Mouse (Mus musculus) inflammation-experienced regulatory T-cells, adult 6 months (primary cell): ENCODE results near the gene Asic2. TPM values are rescaled to one million over a fixed set of nuclear protein-coding genes. Genes with fewer than 3 reads are reported as not detected.

Experiments used
- ATAC-seq: one replicate; pipeline ENCODE4 v1.8.0; 2017
- polyA plus RNA-seq, 3 experiments: library from polyadenylated mRNA; unstranded; fragments of 100-300 nt; shearing (Covaris generic); gene quantifications; one replicate each; pipeline ENCODE4 v1.2.1; 2017

Asic2 gene
- not detected for polyA plus RNA-seq

DNA sequence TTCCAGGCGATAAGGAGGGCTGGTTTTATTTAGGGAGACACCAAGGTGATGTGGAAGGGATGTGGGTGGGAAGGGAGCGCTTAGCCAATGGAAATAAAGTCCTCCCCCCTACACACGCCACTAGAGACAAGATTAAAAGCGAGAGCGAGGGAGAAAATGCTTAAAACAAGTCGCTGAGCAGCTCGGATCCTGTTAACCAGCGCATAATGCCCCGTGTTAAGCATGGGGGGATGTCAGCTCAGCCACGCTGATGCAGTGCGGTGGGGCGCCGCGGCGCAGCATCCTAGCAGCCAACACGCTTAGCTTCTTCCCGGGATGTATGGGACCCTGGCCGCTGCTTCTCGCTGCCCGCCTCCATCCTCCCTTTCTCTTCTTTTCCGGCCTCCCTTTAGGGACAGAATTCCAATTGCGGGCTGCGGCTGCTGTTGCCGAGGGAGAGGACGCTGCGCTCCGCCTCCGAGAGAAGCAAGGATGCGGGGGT, at the start of gene Asic2:
TSS of gene Asic2 (minus strand) at position 57 of the 481 bp plus-strand sequence.
- no peak for ATAC-seq

DNA sequence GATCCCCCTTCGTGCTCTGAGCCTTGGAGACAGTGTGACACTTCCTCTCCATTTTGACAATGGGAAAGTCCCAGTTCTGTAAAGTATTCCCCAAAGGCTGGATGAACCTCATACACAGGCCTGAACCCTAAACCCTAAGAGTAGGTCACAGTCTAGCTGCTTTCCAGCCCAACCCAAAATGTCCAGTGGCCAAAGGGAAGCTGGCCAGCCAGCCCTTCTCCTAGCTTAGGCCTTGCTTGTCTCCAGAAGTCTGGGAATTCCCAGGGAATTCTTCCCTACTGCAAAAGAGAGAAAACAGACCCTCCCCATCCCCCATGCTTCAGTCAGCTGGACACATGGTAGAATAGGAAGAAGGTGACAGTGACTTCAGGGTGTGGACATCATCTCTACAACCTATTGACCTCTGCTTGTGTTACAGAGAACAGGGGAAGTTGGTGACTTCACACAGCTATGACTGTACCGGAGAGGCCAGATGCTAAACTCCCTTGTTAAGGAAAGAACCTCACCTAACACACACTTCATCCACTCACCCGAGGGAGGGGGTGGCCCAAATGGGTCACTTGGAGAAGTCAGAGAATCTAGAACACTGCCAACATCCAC, 48.0 kb upstream of the Asic2 start:
- ATAC-seq = no peak

DNA sequence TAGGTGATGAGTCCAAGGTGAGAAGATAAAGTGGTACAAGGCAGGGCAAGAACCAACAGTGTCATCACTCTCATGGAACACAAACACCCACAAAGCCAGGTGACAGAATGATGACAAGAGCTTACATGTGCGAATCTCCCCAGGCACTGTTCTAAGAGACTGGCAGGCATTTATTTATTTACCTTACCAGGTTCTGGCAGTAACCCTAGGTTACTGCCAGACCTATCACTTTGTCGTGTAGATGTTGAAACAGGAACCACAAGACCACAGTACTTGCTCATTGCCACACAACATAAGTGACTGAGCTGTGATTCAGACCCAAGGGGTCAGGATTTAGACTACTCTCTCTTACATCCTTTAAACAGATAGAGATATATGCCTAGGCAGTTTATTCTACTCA, 46.8 kb upstream of the Asic2 start:
- ATAC-seq = no peak

DNA sequence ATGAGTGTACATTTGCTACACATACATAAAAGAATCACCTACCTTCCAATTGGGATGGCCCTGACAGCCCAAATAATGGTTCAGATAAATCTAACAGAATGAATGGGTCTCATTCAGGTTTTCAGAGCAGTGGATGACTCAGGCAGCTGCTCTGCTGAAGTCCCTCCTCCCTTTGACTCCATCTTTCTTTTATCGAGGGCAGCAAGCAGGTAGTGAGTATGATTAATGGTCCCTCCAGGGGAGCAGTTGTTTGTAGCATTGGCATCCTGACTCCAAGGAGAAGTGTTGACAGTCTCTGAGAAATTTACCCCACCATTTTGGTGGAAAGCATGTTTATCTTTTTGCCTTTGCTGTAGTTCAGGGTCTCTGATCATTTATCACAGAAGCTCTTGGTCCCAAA, 45.5 kb upstream of the Asic2 start:
- no peak for ATAC-seq

DNA sequence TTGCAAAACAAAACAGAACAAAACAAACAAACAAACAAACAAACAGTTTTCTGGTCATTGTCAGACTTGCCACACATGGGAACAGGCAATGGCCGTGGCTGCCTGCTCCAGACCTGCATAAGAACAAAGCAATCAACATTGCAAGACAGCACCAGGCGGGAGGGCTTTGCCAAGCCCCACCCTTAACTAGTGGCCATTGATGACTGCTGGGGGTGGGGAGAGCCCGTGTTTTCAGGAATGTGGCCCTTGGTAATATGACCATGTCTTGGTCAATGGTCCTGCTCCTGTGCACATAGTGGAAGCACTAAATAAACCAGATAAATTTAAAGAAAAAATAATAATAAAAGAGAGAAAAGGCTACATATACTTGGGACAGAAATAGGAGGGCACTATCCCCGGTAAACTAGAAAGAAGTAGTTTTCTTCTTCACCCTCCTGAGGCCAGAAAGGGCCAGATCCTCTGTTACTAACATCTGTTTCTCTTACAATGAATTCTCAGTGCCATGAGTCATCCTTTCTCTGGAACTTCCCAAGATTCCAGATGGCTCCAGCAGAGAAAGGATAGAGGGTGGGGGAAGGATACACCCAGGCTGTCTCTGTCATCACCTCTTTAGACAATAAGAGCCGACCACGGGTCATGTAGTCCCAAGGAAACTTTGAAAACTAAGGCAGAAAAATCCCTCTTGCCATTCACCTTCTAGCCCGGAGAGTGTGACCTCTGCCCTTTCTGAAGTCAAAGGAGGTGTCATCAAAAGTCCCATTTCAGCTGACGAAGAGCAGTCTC, 43.3 kb upstream of the Asic2 start:
- ATAC-seq = no peak

DNA sequence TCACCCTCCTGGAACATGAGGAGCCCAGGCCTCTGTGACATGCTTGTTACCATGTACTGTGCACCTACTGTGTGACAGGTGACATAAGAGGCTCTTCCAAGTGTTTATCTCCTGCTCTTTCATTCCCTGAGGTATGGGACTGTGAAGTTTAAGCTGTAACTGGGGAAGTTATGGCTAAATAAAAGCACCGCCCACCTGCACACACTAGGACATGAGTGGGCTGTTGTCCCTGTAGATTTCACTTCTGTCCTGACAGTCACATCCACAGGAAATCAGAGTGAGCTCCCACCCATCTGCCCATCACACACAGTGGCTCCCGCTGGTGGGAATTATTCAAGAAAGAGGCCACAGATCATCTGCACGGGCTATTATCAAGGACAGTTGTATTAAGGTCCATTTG, 41.9 kb upstream of the Asic2 start:
- ATAC-seq = no peak

DNA sequence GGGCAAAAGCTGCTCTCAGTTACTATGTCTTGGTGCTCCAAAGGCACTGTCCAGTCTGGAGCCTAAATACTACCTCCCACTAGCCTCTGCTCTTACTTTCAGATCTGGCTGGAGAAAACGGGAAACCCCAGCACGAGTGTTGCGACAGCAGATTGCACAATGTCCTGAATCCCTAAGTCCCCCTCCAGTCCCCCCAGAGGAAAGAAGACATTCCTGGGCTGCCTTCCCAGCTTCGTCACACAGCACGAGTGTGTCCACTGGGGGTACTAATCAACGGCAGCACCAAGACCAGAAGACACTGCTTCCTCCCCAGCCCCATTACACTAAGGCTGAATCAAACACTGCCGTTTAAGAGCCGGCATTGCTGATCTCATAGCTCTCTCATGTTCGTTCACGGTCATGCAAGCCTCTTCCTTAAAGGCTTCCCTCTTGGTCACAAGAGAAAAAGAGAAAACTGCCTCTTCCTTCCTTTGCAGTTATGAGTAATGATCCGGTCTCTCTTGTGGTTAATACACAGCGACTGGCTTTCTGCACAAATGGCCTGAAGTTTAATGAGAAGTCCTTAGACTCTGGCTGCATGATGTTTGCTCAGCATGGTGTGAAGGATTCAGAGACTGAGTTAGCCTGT, 38.7 kb upstream of the Asic2 start:
- ATAC-seq = no peak

DNA sequence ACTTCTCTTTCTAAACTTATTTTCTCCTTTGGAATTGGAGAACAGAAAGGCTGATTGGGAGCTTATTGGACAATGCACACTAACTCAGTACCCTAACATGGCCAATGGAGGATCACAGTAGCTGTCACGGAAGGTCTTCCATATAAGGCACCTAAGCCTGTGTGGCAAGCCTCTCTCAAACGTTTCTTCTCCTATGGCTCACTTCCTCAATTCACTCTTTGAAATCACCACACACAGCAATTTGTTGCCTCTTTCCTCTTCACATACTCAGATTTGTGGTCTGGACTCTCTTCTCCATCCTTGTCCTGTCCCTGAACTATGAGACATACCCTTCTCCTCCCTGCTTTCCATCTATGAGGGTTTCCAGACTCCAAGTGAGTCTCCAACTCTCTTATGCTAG, 36.6 kb upstream of the Asic2 start:
- ATAC-seq = no peak

DNA sequence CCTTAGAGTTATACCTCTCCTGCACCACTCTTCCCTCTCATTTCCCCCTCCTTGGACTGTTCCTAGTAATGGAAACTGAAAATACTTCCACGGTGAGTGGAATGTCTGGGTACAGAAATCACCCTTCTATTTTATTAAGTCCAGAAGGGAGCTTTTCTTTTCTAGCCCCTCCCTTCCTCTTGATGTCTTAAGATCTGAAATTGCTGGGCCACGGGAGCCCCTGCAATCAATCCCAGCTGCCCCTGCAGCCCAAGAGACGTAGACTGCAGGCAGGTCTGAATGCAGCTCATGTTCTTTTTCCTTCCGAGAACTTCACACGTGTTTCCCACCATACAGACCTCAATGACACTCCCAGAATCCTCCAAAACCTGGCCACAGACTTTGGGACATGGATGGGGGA, 32.3 kb upstream of the Asic2 start:
- ATAC-seq = no peak

DNA sequence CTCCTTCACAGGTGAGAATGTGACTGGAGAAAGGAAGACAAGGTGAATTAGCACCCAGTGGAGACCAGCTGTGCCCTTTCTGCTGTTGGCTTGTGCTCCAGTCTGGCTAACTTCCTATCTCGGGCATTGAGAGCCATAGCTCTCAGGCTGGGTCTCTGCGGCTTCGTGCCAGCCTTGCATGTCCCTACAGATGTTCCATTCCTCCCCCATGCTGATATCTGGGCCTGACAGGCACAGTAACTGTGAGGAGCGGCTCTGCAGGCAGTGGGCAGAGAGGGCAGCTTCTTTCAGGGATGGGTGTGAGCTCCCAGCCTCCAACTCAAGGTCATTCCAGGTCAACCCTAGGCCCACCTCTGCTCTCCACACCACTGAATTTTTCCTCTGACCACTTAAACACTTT, 31.2 kb upstream of the Asic2 start:
- ATAC-seq = no peak

DNA sequence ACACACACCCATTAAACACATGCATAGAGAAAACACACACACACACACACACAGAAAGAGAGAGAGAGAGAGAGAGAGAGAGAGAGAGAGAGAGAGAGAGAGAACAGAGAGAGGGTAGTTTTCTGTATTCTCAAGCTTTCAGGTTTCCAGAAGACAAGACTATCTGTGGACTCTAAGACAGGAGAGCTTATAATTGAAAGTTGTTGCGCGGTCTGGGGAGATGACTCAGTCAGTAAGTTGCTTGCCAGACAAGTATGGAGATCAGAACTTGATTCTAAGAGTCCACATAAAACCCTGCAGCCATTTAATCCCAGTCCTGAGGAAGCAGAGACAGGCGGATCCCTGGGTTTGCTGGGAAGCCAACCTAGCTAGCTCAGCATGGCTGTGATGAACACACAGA, 30.4 kb upstream of the Asic2 start:
- no peak for ATAC-seq

DNA sequence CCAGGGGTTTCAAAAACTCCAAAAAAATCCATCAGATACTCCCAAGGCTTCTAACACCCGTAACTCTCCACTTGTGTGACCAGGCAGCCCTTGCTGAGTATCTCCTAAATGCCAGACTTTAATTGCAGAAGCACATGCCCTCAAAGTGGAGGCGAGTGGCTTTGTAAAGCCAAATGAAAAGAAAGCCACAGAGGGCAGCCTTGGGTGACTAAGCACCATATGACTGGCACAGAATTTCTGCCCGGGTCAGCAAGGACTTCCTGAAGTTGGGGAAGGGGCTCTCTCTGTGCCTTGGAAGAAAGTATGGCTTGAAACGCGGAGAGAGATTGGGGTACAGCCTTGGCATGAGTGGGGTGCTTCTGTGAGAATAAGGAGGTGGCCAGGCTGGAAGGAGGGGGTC, 28.8 kb upstream of the Asic2 start:
- no peak for ATAC-seq

DNA sequence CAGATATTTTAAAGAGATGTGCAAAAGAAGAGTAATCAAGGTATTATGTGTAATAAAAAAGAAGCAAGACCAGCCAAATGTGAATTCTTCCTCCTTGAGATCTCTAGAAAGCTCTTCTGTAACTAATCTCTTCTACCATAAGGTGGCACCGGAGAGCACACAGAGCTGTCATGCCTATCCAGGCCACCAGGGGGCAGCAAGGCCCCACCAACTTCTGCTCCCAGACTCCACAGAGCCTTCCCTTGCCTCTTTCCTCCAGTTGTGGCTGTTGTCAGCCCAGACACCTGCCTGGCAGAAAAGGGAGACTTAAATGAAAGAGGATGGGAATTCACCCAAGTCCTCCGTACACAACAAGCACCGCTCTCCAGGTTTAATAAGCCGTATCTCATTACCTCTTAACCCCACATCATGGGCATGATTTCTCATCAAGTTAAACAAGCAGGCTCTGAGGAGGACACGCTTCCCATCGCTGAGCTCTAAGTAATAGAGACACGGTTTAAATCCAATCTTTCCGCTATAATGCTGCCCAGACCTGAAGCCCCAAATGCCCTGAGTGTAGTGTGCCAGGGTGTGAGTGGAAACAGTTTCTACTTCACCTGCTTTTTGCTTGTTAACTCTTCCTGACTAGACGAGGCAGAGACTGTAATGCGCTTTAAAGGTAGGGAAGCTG, 28.1 kb upstream of the Asic2 start:
- ATAC-seq = no peak

DNA sequence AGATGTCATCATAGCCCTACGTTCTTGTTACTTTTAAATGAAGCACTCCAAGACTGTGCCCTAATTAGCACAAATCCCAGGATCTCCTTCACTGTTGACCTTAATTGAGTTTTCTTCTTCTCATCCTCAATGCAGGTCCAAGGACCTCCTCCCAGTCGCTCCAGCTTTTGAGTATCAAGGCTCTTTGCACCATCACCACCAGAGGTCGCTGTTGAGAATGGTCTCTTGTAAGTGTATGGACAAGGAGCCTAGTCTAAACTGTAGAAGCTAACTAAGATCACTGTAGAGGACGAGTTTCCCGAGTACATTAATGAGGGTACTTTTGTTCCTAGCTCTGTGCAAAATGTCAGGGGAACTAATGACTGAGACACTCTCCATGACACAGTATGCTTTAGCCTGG, 14.9 kb upstream of the Asic2 start:
- ATAC-seq = no peak

DNA sequence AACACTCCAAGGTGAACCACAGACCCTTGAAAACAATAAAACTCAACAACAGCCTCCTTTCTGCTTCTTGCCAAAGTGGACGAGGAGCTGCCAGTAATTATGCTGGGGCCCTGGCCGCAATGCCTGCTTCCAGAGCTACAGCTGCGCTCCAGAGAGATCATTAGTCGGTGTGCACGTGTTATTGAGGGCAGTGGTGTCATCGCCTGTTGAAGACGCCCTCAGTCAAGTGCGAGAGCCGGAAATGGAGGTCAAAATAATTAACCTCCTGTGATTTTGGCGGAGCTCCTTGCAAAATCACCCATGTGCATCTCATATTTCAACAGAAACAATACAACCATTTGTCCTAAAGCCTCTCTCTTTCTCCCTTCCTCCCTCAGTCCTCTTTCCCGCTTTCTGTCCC, 13.9 kb upstream of the Asic2 start:
- ATAC-seq = no peak

DNA sequence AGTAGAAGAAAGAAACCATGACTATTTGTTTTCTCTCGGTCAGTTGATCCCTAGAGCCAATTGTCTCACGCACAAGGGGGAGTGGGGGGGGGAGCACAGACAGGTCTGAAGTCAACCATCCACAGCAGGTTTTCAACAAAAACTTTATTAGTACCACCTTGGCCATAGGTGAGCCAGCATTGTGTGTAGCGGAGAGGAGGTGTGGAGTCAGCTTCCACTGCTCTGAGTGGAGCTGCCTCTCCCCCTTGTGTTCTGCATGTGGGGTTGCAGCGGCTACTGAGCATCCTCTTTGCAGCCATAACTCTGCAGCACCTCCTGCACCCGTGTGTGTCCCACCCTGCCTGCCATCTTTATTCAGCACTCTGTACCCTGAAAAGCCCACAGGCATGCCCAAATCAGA, 6.3 kb upstream of the Asic2 start:
- no peak for ATAC-seq

DNA sequence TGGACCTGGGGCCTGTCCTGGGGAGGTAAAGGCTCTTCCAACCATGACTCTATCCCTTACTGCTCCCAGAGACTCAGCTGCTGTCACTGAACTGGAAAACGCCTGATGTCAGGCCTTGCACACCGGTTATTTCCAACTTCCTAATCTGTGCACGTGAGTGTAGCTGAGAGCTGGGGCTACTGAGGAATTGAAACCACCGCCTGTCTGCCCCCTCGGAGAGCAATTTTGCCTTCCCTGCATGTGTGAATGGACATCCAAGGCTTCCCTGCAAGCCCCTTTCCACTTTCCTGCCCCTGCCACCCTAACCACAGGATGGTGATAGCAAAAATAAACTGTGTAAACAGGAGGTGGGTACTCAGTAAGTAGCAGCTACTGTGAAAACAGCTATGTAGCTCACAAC, 5.4 kb upstream of the Asic2 start:
- no peak for ATAC-seq

DNA sequence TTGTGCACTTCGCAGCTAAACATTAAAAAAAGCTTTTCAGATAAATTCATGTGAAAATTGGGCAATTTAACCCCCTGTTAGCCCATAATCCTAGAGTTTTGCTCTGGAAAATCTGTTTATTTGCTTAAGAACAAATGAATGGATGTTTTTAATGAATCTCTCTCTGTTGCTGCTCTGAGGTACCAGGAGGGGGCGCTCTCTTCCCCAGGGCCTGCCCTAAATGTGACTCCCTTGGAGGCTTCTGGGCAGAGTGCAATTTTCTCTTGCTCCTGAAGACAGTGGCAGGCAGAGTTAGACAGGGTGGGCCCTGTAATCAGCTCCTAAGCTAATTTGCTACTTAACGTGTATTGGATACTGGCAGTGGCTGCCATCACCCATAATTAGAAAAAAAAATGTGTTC, 3.8 kb upstream of the Asic2 start:
- ATAC-seq = no peak

DNA sequence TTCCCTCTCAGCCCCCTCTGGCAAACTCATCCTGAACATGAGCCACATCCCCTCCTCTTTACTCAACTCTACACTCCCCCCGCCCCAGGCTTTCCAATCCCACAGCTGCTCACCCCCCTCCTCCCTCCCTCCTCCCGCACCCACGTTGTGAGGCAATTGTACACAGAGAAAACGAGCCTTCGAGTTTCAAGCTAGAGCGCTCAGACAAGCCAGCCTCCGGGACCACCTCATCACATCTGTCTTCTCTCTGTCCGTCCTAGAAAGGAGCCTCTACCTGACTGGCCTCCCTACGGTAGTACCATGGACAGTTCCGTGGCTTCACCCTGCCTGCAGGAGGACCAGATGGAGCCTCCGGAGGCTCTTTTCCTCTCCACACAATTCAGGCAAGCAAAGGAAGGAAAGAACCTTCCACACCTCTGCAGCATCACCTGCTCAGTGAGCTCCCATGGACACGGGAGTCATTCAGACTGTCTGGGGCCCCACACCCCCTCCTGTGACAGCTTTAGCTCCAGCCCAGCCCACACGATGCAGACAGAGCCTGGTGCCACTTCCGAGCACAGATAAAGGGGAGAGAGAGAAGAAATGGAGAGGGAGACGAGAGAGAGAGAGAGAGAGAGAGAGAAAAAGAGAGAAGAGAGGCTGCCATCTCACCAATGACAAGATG, 1.5 kb downstream of the Asic2 start:
- no peak for ATAC-seq

DNA sequence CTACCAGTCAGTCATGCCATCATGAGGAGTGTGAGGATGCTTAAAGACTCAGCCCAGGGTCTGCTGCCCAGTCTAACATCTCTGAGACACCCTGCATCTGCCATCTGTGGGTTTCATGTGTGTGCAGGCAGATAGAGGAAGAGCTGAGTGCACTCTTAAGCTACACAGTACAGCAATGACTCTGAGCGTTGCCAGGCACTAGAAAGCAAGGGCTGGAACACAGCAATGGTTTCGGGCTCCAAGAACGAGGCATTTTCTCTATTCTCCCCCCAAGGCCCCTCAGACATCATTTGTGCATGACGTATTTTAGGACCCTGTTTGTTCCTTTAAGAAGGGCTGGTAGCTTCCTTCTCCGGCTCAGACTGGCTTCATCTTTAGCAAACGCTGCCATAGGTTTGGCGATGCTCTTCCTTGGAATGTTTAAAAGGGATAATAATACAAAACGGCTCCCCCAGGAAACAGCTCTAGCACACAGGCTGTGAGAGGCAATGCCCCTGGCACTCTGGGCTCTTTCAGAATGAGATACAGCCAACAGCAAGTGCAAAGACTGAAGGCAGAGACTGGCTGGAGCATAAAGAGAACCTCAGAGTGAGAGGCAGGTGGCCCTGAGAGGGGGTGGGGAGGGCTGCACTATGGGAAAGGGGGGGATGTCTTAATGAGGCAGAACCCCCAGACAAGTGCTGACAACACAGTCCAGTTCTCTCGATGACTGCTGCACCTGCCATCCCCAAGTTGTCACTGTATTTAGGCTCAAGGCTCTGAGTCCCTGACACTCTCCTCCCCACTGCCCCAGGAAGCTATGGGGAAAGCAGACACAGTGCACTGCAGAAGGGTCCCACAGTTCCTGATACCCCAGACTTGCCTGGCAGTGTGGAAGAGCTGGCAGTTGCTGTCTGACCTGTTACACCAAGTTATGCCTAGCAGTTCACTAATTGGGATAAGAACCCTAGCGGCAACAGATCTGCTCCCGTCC, 2.3 kb downstream of the Asic2 start:
- ATAC-seq = no peak

DNA sequence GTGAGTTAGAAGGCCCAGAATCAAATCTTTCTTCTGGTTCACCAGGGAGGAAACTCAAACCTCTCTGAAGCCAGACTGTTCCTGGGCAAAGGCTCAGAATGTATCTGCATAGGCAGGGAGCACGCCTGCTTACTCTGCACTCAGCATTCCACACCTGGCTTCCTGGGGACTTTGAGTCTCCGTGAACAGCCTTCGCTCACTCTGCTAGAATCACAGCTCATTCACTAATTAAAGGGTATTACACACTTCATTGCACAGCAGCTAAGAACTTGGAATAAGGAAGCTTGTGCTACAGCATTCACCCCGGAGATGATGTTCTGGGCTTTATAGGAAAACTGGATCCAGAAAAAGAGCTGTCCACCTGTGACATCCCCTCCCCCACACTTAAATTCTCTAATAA, 3.7 kb downstream of the Asic2 start:
- no peak for ATAC-seq

DNA sequence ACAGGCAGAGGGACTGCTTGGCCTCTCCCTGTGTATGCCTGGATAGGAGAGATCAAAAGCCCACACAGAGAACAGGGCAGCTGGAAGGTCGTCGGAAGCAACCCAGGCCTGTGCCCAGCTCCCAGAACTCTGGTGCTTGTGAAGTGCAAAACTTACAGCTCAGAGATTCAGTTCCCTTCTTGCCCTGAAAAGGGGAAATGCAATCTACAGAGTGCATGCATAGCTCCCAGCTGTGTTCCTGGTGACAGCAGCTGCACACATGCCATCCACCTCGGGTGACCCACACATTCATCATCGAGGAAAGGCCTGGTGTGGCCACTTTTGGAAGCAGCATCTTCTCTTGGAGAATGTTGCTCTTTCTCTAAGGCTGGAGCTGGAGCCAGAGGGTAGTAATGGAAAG, 13.9 kb downstream of the Asic2 start:
- no peak for ATAC-seq
